Mouse (Mus musculus) stomach, postnatal 0 days (tissue): ENCODE measurements around the gene Swi5. TPM values are rescaled to one million over a fixed set of nuclear protein-coding genes. Genes with fewer than 3 reads are reported as not detected.

Source experiments
- ATAC-seq: fragments of 200-750 bp; cut with Nextera tagmentation; 2 replicates; pipeline ENCODE4 v1.8.0; 2017; ENCODE audit not compliant: low FRiP score, low TSS enrichment
- DNase-seq: peaks from one replicate; pipeline ENCODE4 v3.0.0-alpha.2; 2016; ENCODE audit warnings: low spot score
- H3K27ac ChIP-seq: fragments of 300-500 bp; sonication (generic); replicated peaks from 2 replicates; pipeline ENCODE4 v1.5.1; 2014; ENCODE audit warnings: mild to moderate bottlenecking, control low read depth
- H3K27me3 ChIP-seq: fragments of 300-500 bp; sonication (generic); 2 replicates; pipeline ENCODE4 v1.6.1; 2014; ENCODE audit warnings: low read length; ENCODE audit not compliant: control insufficient read depth, insufficient read depth
- H3K36me3 ChIP-seq: fragments of 300-500 bp; sonication (generic); 2 replicates; pipeline ENCODE4 v1.6.1; 2014; ENCODE audit warnings: low read length, mixed read lengths; ENCODE audit not compliant: control insufficient read depth, insufficient read depth
- H3K4me1 ChIP-seq: fragments of 300-500 bp; sonication (generic); replicated peaks from 2 replicates; pipeline ENCODE4 v1.6.1; 2014; ENCODE audit warnings: antibody characterized with exemption; ENCODE audit not compliant: control insufficient read depth, insufficient read depth
- H3K4me2 ChIP-seq: fragments of 300-500 bp; sonication (generic); replicated peaks from 2 replicates; pipeline ENCODE4 v1.6.1; 2014; ENCODE audit warnings: low read depth, mild to moderate bottlenecking, control low read depth, moderate library complexity
- H3K4me3 ChIP-seq: fragments of 300-500 bp; sonication (generic); 2 replicates; pipeline ENCODE4 v1.5.1; 2014; ENCODE audit warnings: low read depth, low read length, control low read depth
- H3K9ac ChIP-seq: fragments of 300-500 bp; sonication (generic); 2 replicates; pipeline ENCODE4 v1.6.1; 2014; ENCODE audit warnings: mild to moderate bottlenecking, low read length, control low read depth, mixed read lengths
- H3K9me3 ChIP-seq: fragments of 300-500 bp; sonication (generic); 2 replicates; pipeline ENCODE4 v1.6.1; 2016; ENCODE audit warnings: low read length; ENCODE audit not compliant: control insufficient read depth
- CTCF ChIP-seq: IDR thresholded peaks from 2 replicates; pipeline ENCODE4 v1.5.1; 2016; ENCODE audit warnings: antibody characterized with exemption, low read depth, mild to moderate bottlenecking, moderate library complexity
- EP300 ChIP-seq: optimal IDR thresholded peaks from 2 replicates; pipeline ENCODE3; 2016; ENCODE audit warnings: antibody characterized with exemption
- WGBS: fragments of 180-500 bp; shearing (Covaris S2); extraction: QIAGEN DNeasy Blood & Tissue Kit; methylation state at CpG from one replicate; pipeline ENCODE4 v1.1.7; 2014; 5-methylcytosine and 5-hydroxymethylcytosine counted together
- polyA plus RNA-seq: library from polyadenylated mRNA; unstranded; fragments of >200 nt; fragmentation: Nextera tagmentation; extraction: Ambion mirVana; gene quantifications from 2 replicates; pipeline ENCODE4 v1.2.1, GENCODE M21; 2015

Swi5 gene
- polyA plus RNA-seq, 1 experiment from 2014 or later = 313 TPM

- peak; percentile 95 for ATAC-seq
- TF ChIP-seq EP300 = no peak
- TF ChIP-seq CTCF = no peak
- DNase-seq = peak; percentile 91
- Histone ChIP-seq H3K4me2 (peak within 1 kb of the TSS; percentile 73), H3K36me3 (peaks cover 15% of the 10 kb centered on the region), H3K9me3 (no peaks in the 10 kb centered on the region), H3K27me3 (no peaks in the 10 kb centered on the region), H3K27ac (peak within 1 kb of the TSS; percentile 82), H3K9ac (peak within 1 kb of the TSS; percentile 86), H3K4me3 (peak within 1 kb of the TSS; percentile 77), H3K4me1 (0 out of 2 replicates have a peak, but pooled peaks cover 2% of the 10 kb centered on the region)
- 2% methylated on average over 58 of the region's 59 CpGs for WGBS
Measured at GRCm38 (mm10) chr2:32259657-32260417, 28.0 kb downstream of the Swi5 start, which contains the start of gene Uck1. Gene Uck1, minus strand, starts transcription at chr2:32260159.

- TF ChIP-seq EP300 (no peak), CTCF (no peak)
- Histone ChIP-seq H3K9ac (peak overlapping the region; percentile 86), H3K27ac (peak overlapping the region; percentile 30; the same call in 1 of the 2 replicates), H3K27me3 (no peaks in the 10 kb centered on the region), H3K9me3 (no peaks in the 10 kb centered on the region), H3K4me1 (0 out of 2 replicates have a peak, but pooled peaks cover 2% of the 10 kb centered on the region), H3K4me2 (peak overlapping the region; percentile 73), H3K4me3 (peak overlapping the region; percentile 77), H3K36me3 (peaks cover 23% of the 10 kb centered on the region)
- no peak for DNase-seq
- WGBS = 48% methylated on average over 6 of the region's 6 CpGs
- ATAC-seq = 0 out of 2 replicates have a peak, but pooled peaks have one; percentile 4
Measured at GRCm38 (mm10) chr2:32258887-32259533, 28.9 kb downstream of the Swi5 start.

GRCm38 (mm10) chr2:32256273-32256672 is 31.6 kb downstream of the Swi5 start:
- H3K4me2 ChIP-seq = no peak overlapping the region
- 75% methylated on average over 11 of the region's 11 CpGs for WGBS
- peaks cover 27% of the 10 kb centered on the region for H3K36me3 ChIP-seq
- H3K27me3 ChIP-seq = no peaks in the 10 kb centered on the region
- H3K9ac ChIP-seq = no peak overlapping the region
- no peak overlapping the region for H3K27ac ChIP-seq
- DNase-seq (peak; percentile 36), ATAC-seq (no peak)
- H3K4me3 ChIP-seq = no peak overlapping the region
- no peaks in the 10 kb centered on the region for H3K9me3 ChIP-seq
- 0 out of 2 replicates have a peak, but pooled peaks cover 2% of the 10 kb centered on the region for H3K4me1 ChIP-seq
- TF ChIP-seq CTCF (no peak), EP300 (no peak)

GRCm38 (mm10) chr2:32254563-32254962 is 33.3 kb downstream of the Swi5 start:
- no peaks in the 10 kb centered on the region for H3K9me3 ChIP-seq
- H3K27ac ChIP-seq = no peak overlapping the region
- ATAC-seq (no peak), DNase-seq (no peak)
- no peak overlapping the region for H3K4me3 ChIP-seq
- no peak for TF ChIP-seq EP300
- no peak for TF ChIP-seq CTCF
- peaks cover 27% of the 10 kb centered on the region for H3K36me3 ChIP-seq
- no peak overlapping the region for H3K9ac ChIP-seq
- H3K4me1 ChIP-seq = no peaks in the 10 kb centered on the region
- 71% methylated on average over 5 of the region's 5 CpGs for WGBS
- no peaks in the 10 kb centered on the region for H3K27me3 ChIP-seq
- no peak overlapping the region for H3K4me2 ChIP-seq

- WGBS = 65% methylated on average over 1 of the region's 1 CpGs
- Histone ChIP-seq H3K4me3 (no peak overlapping the region), H3K9me3 (no peaks in the 10 kb centered on the region), H3K4me2 (no peak overlapping the region), H3K27me3 (no peaks in the 10 kb centered on the region), H3K4me1 (no peaks in the 10 kb centered on the region), H3K36me3 (peaks cover 27% of the 10 kb centered on the region), H3K27ac (no peak overlapping the region), H3K9ac (no peak overlapping the region)
- DNase-seq = no peak
- 0 out of 2 replicates have a peak, but pooled peaks have one; percentile 16 for ATAC-seq
- TF ChIP-seq CTCF (no peak), EP300 (no peak)
Measured at GRCm38 (mm10) chr2:32253352-32253751, 34.5 kb downstream of the Swi5 start.

GRCm38 (mm10) chr2:32252658-32253057 is 35.2 kb downstream of the Swi5 start:
- Histone ChIP-seq H3K27me3 (no peaks in the 10 kb centered on the region), H3K36me3 (peaks cover 26% of the 10 kb centered on the region), H3K9ac (no peak overlapping the region), H3K4me2 (no peak overlapping the region), H3K27ac (no peak overlapping the region), H3K4me1 (no peaks in the 10 kb centered on the region), H3K9me3 (no peaks in the 10 kb centered on the region), H3K4me3 (no peak overlapping the region)
- DNase-seq (no peak), ATAC-seq (no peak)
- TF ChIP-seq CTCF = no peak
- no peak for TF ChIP-seq EP300
- 74% methylated on average over 5 of the region's 5 CpGs for WGBS
